Mouse (Mus musculus) embryonic facial prominence, embryonic 14.5 days (tissue): ENCODE measurements around the gene Pck2. TPM values are rescaled to one million over a fixed set of nuclear protein-coding genes. Genes with fewer than 3 reads are reported as not detected.

ENCODE experiments used
- ATAC-seq: fragments of 200-750 bp; cut with Nextera tagmentation; 2 replicates; pipeline ENCODE4 v1.8.0; 2017; ENCODE audit warnings: low read depth, moderate number of reproducible peaks, moderate TSS enrichment
- DNase-seq: peaks from one replicate; pipeline ENCODE4 v3.0.0-alpha.2; 2015; ENCODE audit warnings: low spot score
- H3K27ac ChIP-seq: fragments of 300-500 bp; sonication (generic); replicated peaks from 2 replicates; pipeline ENCODE4 v1.5.1; 2014; ENCODE audit warnings: low read depth, mild to moderate bottlenecking, low read length, moderate library complexity
- H3K27me3 ChIP-seq: fragments of 300-500 bp; sonication (generic); replicated peaks from 2 replicates; pipeline ENCODE4 v1.6.1; 2014; ENCODE audit warnings: low read length; ENCODE audit not compliant: control insufficient read depth, insufficient read depth
- H3K36me3 ChIP-seq: fragments of 300-500 bp; sonication (generic); 2 replicates; pipeline ENCODE4 v1.6.1; 2014; ENCODE audit warnings: low read length, mixed read lengths; ENCODE audit not compliant: control insufficient read depth, insufficient read depth
- H3K4me1 ChIP-seq: fragments of 300-500 bp; sonication (generic); 2 replicates; pipeline ENCODE4 v1.6.1; 2014; ENCODE audit warnings: antibody characterized with exemption, low read length; ENCODE audit not compliant: control insufficient read depth, insufficient read depth
- H3K4me2 ChIP-seq: fragments of 300-500 bp; sonication (generic); 2 replicates; pipeline ENCODE4 v1.6.1; 2014; ENCODE audit warnings: low read depth, mild to moderate bottlenecking, low read length, moderate library complexity, mixed read lengths
- H3K4me3 ChIP-seq: fragments of 300-500 bp; sonication (generic); 2 replicates; pipeline ENCODE4 v1.5.1; 2014; ENCODE audit warnings: low read depth, mild to moderate bottlenecking, low read length
- H3K9ac ChIP-seq: fragments of 300-500 bp; sonication (generic); 2 replicates; pipeline ENCODE4 v1.6.1; 2014; ENCODE audit warnings: low read depth, mild to moderate bottlenecking, low read length, moderate library complexity, mixed read lengths
- H3K9me3 ChIP-seq: fragments of 300-500 bp; sonication (generic); 2 replicates; pipeline ENCODE4 v1.6.1; 2016; ENCODE audit warnings: low read length; ENCODE audit not compliant: control insufficient read depth
- WGBS: fragments of 180-500 bp; shearing (Covaris S2); extraction: QIAGEN DNeasy Blood & Tissue Kit; methylation state at CpG from one replicate; pipeline ENCODE4 v1.1.7; 2014; 5-methylcytosine and 5-hydroxymethylcytosine counted together
- polyA plus RNA-seq: library from polyadenylated mRNA; unstranded; fragments of >200 nt; fragmentation: Nextera tagmentation; extraction: Ambion mirVana; gene quantifications from 2 replicates; pipeline ENCODE4 v1.2.1, GENCODE M21; 2014

Pck2 gene
- polyA plus RNA-seq, 1 experiment from 2014 or later = 28.1 TPM

DNA sequence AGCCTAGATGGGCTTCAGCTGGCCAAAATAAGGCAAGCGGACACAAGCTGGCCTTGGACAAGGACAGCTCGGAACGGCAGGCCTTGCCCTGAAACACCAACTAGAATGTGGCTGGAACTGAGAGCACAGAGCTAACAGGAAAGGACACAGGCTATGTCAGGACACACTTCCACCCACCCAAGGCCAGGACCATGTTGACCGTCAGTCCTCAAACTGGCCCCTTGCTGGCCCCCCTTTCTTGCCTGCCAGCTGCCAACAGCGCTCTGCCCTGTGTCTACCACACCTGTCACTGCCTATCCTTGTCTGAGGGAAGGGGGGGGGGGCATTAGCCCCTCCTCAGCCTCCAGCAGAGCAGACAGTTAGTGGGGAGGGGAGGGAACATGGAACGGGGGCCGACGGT is 35.2 kb downstream of the Pck2 start, which contains the start of gene Fitm1:
Gene Fitm1 (plus strand): TSS at position 316 of the 400 bp plus-strand sequence.
- H3K36me3 ChIP-seq = peaks cover 4% of the 10 kb centered on the region; the same call in 1 of the 2 replicates
- peak within 1 kb of the TSS; percentile 20 for H3K4me3 ChIP-seq
- peak; percentile 41; the same call in 1 of the 2 replicates for ATAC-seq
- H3K4me1 ChIP-seq = 0 out of 2 replicates have a peak, but pooled peaks cover 3% of the 10 kb centered on the region
- no peaks in the 10 kb centered on the region for H3K27me3 ChIP-seq
- DNase-seq = peak; percentile 51
- no peak within 1 kb of the TSS for H3K4me2 ChIP-seq
- WGBS = 67% methylated on average over 8 of the region's 8 CpGs
- 0 out of 2 replicates have a peak within 1 kb of the TSS, but pooled peaks have one; percentile 35 for H3K9ac ChIP-seq
- H3K9me3 ChIP-seq = no peaks in the 10 kb centered on the region
- no peak within 1 kb of the TSS for H3K27ac ChIP-seq

DNA sequence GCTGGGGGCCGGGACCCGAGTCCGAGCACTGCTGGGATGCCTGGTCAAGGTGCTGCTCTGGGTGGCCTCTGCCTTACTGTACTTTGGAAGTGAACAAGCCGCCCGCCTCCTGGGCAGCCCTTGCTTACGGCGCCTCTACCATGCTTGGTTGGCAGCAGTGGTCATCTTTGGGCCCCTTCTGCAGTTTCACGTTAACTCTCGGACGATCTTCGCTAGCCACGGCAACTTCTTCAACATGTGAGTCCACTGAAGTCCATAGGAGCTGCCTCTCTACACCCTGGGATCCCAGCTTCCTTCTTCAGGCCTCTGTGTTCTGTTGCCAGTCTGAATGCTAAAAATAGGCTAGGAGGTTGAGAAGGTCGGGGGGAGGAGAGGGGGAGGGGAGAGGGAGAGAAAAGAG is 35.6 kb downstream of the Pck2 start:
- Histone ChIP-seq H3K4me2 (no peak overlapping the region), H3K9me3 (no peaks in the 10 kb centered on the region), H3K27me3 (no peaks in the 10 kb centered on the region), H3K9ac (0 out of 2 replicates have a peak overlapping the region, but pooled peaks have one; percentile 35), H3K4me1 (0 out of 2 replicates have a peak, but pooled peaks cover 3% of the 10 kb centered on the region), H3K27ac (no peak overlapping the region), H3K4me3 (peak overlapping the region; percentile 20), H3K36me3 (peaks cover 8% of the 10 kb centered on the region; the same call in 1 of the 2 replicates)
- no peak for ATAC-seq
- WGBS = 55% methylated on average over 13 of the region's 13 CpGs
- DNase-seq = no peak

DNA sequence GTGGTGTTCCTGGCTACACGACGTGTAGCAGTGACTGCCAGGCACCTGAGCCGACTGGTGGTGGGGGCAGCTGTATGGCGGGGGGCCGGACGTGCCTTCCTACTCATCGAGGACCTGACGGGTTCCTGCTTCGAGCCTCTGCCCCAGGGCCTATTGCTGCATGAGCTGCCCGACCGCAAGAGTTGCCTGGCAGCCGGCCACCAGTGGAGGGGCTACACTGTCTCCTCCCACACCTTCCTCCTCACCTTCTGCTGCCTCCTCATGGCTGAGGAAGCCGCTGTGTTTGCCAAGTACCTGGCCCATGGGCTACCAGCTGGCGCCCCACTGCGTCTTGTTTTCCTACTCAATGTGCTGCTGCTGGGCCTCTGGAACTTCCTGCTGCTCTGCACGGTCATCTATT is 36.3 kb downstream of the Pck2 start:
- no peak overlapping the region for H3K27ac ChIP-seq
- DNase-seq (no peak), ATAC-seq (no peak)
- H3K36me3 ChIP-seq = peaks cover 15% of the 10 kb centered on the region
- no peak overlapping the region for H3K9ac ChIP-seq
- H3K4me1 ChIP-seq = 0 out of 2 replicates have a peak, but pooled peaks cover 3% of the 10 kb centered on the region
- H3K4me3 ChIP-seq = no peak overlapping the region
- no peak overlapping the region for H3K4me2 ChIP-seq
- H3K27me3 ChIP-seq = no peaks in the 10 kb centered on the region
- 69% methylated on average over 11 of the region's 16 CpGs for WGBS
- no peaks in the 10 kb centered on the region for H3K9me3 ChIP-seq

DNA sequence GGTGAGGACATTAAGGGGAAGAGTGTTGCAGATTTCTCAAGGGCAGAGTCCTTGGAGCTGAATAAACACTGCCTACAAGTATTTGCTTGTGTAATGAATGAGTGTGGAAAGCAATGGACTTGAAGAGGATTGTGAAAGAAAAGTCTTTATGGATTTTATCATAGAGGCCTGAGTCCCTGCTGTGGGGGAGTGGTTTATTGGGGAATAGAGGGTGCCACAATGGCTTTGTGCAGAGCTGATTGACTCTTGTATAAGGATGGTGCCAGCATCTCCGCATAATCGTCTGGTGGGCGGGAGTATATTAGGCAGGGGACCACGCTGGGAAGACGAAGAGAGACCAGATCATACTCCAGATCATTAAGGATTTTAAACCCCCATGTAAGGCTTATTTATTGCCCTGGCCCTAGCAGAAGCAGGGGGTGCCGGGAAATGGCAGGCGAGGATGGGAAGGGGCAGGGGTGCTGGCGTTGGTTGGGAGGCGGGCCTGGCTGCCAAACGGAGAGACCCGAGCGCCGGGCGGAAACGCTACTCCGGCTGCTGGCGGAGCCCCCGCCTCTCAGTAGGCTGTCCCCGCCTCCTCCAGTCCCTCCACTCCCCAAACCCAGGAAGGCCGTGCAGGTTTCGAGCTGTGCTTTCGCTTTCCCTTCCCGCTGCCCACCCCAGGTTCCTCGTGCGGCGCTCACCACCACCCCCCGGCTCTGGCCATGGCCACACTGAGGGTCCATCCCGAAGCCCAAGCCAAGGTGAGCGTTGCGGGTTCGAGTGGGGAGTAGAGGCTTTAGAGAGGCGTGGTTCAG is 38.0 kb downstream of the Pck2 start, which contains the start of gene Psme1:
Gene Psme1 (plus strand): TSS at position 253 of the 797 bp plus-strand sequence.
- peak within 1 kb of the TSS; percentile 66 for H3K27ac ChIP-seq
- peak; percentile 95 for ATAC-seq
- peak within 1 kb of the TSS; percentile 81 for H3K4me3 ChIP-seq
- WGBS = 0% methylated on average over 15 of the region's 32 CpGs
- H3K9ac ChIP-seq = peak within 1 kb of the TSS; percentile 92
- H3K36me3 ChIP-seq = peaks cover 21% of the 10 kb centered on the region
- peak; percentile 93 for DNase-seq
- 0 out of 2 replicates have a peak, but pooled peaks cover 3% of the 10 kb centered on the region for H3K4me1 ChIP-seq
- no peaks in the 10 kb centered on the region for H3K27me3 ChIP-seq
- no peaks in the 10 kb centered on the region for H3K9me3 ChIP-seq
- H3K4me2 ChIP-seq = peak within 1 kb of the TSS; percentile 96

DNA sequence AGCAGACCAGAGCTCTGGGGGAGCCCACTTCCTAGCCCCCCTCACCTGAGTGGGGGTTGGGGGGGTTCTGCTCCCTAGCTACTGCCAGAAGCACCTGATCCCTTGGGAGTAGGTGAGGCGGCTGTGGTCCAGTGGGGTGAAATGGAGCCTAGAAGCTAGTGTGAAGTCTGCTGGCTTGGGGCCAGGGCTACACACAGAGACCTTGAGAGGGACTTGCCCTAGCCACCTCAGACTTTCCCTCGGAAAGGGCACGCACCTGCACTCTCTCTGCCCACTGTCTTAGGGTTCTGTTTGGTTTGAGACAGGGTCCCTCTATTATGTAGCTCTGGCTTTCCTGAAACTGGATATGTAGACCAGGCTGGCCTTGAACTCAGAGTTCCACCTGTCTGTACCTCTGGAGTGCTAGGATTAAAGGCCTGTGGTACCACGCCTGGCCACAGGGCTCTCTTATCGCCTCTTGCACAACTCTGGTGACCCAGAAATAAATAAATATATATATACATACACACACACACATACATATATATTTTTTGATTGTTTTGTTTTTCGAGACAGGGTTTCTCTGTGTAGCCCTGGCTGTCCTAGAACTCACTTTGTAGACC is 38.7 kb downstream of the Pck2 start:
- peak; percentile 65 for DNase-seq
- 39% methylated on average over 5 of the region's 6 CpGs for WGBS
- Histone ChIP-seq H3K4me3 (peak overlapping the region; percentile 81), H3K4me1 (0 out of 2 replicates have a peak, but pooled peaks cover 3% of the 10 kb centered on the region), H3K36me3 (peaks cover 21% of the 10 kb centered on the region), H3K4me2 (peak overlapping the region; percentile 96), H3K9me3 (no peaks in the 10 kb centered on the region), H3K27ac (peak overlapping the region; percentile 66), H3K27me3 (no peaks in the 10 kb centered on the region), H3K9ac (peak overlapping the region; percentile 92)
- ATAC-seq = peak; percentile 19

DNA sequence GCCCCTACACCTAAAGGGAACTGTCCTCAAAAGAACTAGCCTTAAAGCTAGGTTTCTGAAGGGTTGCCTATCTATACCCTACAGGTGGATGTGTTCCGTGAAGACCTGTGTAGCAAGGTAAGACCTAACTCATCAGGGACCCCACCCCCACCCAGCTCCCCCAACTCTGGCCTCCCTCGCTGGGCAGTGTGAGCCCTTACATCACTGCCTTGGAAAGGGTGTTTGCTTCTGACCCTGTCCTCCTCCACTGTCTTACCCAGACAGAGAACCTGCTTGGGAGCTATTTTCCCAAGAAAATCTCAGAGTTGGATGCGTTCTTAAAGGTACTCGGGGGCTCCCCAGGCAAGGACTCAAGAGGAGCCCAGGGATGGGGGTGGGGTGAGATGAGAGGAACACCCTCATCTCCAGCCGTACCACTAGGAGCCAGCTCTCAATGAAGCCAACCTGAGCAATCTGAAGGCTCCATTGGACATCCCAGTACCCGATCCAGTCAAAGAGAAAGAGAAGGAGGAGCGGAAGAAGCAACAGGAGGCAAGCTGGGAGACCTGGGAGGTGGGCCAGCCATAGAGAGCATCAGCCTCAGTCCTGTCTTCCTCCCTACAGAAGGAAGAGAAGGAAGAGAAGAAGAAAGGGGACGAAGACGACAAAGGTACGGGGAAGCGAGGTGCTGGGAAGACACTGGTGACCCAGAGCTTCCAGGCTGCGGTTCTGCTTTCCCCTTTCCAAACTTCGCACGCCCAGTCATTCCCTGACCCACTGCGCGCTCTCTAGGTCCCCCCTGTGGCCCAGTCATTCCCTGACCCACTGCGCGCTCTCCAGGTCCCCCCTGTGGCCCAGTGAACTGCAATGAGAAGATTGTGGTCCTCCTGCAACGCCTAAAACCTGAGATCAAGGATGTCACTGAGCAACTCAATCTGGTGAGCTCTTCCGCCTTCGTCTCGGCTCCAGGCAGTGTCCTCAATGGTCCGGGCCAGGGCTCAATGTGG is 39.7 kb downstream of the Pck2 start:
- 85% methylated on average over 22 of the region's 23 CpGs for WGBS
- DNase-seq = no peak
- Histone ChIP-seq H3K4me1 (0 out of 2 replicates have a peak, but pooled peaks cover 3% of the 10 kb centered on the region), H3K9me3 (no peaks in the 10 kb centered on the region), H3K9ac (no peak overlapping the region), H3K4me2 (no peak overlapping the region), H3K27ac (no peak overlapping the region), H3K27me3 (no peaks in the 10 kb centered on the region), H3K36me3 (peaks cover 21% of the 10 kb centered on the region), H3K4me3 (no peak overlapping the region)
- no peak for ATAC-seq

DNA sequence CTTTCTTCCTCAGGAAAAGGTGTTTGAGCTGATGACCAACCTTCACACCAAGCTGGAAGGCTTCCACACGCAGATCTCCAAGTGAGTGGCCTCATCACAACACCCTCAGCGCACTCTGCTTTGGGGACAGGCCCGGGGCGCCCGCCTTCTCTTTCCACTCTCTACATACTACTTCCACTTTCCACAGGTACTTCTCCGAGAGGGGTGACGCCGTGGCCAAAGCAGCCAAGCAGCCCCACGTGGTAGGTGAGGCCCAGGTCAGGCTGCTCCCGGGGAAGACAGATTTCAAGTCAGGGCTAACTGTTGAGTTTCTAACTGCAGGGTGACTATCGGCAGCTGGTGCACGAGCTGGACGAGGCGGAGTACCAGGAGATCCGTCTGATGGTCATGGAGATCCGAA is 40.7 kb downstream of the Pck2 start:
- H3K27me3 ChIP-seq = no peaks in the 10 kb centered on the region
- no peak overlapping the region for H3K9ac ChIP-seq
- no peak for DNase-seq
- H3K4me1 ChIP-seq = 0 out of 2 replicates have a peak, but pooled peaks cover 3% of the 10 kb centered on the region
- no peak overlapping the region for H3K27ac ChIP-seq
- peaks cover 21% of the 10 kb centered on the region for H3K36me3 ChIP-seq
- H3K9me3 ChIP-seq = no peaks in the 10 kb centered on the region
- WGBS = 95% methylated on average over 16 of the region's 16 CpGs
- no peak overlapping the region for H3K4me3 ChIP-seq
- no peak for ATAC-seq
- H3K4me2 ChIP-seq = no peak overlapping the region
